8 mouse cellular contexts compared by ENCODE assay signal in the genomic region with DNA sequence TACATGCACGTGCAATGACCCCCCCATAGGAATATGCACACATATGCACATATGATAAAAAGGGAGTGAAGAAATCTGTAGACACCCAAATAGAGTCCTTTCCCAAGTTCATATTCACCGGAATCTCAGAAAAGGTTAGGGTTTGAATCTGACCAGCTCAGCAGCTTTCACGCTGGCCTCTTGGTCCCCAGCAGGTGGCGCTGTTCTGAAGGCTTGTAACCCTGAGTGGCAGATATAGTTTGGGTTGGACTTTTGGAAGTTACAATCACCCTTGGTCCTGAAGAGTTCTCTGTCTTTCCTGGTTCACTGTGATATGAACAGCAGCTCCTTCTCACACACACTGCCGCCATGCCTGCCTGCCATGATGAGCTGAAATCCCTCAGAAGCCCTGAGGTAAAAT. TPM values are rescaled to one million over a fixed set of nuclear protein-coding genes. Genes with fewer than 3 reads are reported as not detected.
A peak's percentile ranks its signal among the peaks of the same experiment; 100 is the strongest.
DNase-seq lines count a peak whose midpoint lies in the region; ATAC-seq and TF ChIP-seq lines count a peak whose summit lies in the region.

No protein-coding gene starts in this region.

- no peak overlapping the region for H3K27ac ChIP-seq in liver, embryonic 14.5 days

- H3K4me2 ChIP-seq in liver, embryonic 14.5 days (ENCODE audit: low read depth), result no peak overlapping the region

- H3K36me3 ChIP-seq in liver, embryonic 14.5 days (replicated peaks; ENCODE audit: control insufficient read depth, insufficient read depth, low read depth), result no peaks in the 10 kb centered on the region

- no peaks in the 10 kb centered on the region for H3K4me1 ChIP-seq in liver, embryonic 14.5 days (replicated peaks; ENCODE audit: control insufficient read depth in 2 of 2, insufficient read depth in 2 of 2, low read length in 1 of 2)

- TF ChIP-seq CTCF in Patski (IDR thresholded peaks at IDR 0.05), result peak; percentile 72
- peak; percentile 74 for TF ChIP-seq CTCF in liver, embryonic 14.5 days (IDR thresholded peaks at IDR 0.05; ENCODE audit: low read depth)

- intact Hi-C loops in heart, postnatal 14 days (cut with DNase I), result no loop called here

- no peaks in the 10 kb centered on the region for H3K9me3 ChIP-seq in liver, embryonic 14.5 days (ENCODE audit: control insufficient read depth, low read length)

- POLR2A ChIA-PET in Patski (lab: Charles Lee), result no interaction called here

- WGBS in liver, embryonic 14.5 days (ENCODE audit: insufficient replicate concordance), result 43% methylated on average over 5 of the region's 5 CpGs

- TF ChIP-seq EP300 in liver, embryonic 14.5 days (IDR thresholded peaks at IDR 0.05; ENCODE audit: low read depth), result no peak

- CTCF ChIA-PET in Patski (lab: Charles Lee), result interaction anchor here (0.7 kb wide), 1 partner anchor 10 kb away, joined by 3 read pairs; no protein-coding TSS in a partner anchor

- in situ Hi-C loops in Patski (cut with MboI; ENCODE audit: low pct_unique_long_range_greater_than_20kb), result no loop called here

- no peak for ATAC-seq in Patski
- no peak for ATAC-seq in liver, embryonic 14.5 days (ENCODE audit: insufficient read depth)
- no peak for ATAC-seq in inflammation-experienced regulatory T-cells, adult 6 months
- no peak for ATAC-seq in cerebellum, adult (ENCODE audit: insufficient number of reproducible peaks, low FRiP score, low TSS enrichment)

- no peaks in the 10 kb centered on the region for H3K27me3 ChIP-seq in Patski
- H3K27me3 ChIP-seq in liver, embryonic 14.5 days (ENCODE audit: control insufficient read depth, insufficient read depth, low read length), result no peaks in the 10 kb centered on the region

- H3K9ac ChIP-seq in liver, embryonic 14.5 days (replicated peaks), result no peak overlapping the region

- H3K4me3 ChIP-seq in liver, embryonic 14.5 days (ENCODE audit: insufficient read depth in 1 of 2, low read depth in 2 of 2, low read length in 2 of 2), result no peak overlapping the region

- peak; percentile 10 to 12 for DNase-seq in heart, postnatal 14 days
- no peak for DNase-seq in heart, postnatal 4 days
- peak; percentile 50 for DNase-seq in A20 (ENCODE audit: low read depth, low spot score)
- DNase-seq in Patski (ENCODE audit: low read depth, low spot score), result no peak
- no peak for DNase-seq in liver, embryonic 14.5 days (ENCODE audit: low read depth in 3 of 3, low spot score in 3 of 3)
- no peak for DNase-seq in gastrocnemius, adult 8-10 months (ENCODE audit: low spot score in 2 of 2)

RNA-seq across cellular contexts. Expression of a gene that starts 24.1 kb away (rescaled TPM):
- total RNA-seq in heart, postnatal 14 days (2021), result 1 to 10 TPM in 1 of 2 experiments, under 1 TPM in 1; 0.41 to 2.0 TPM
- total RNA-seq in heart, postnatal 4 days (2021), result under 1 TPM; 0.14 to 0.38 TPM
- polyA plus RNA-seq in Patski (2021), result not detected
- polyA plus RNA-seq in liver, embryonic 14.5 days (2012; rRNA removed), result 0.26 and 0.27 TPM in 2 replicates
- 0.06 TPM in 1 of 2 replicates, not detected in the other for polyA plus RNA-seq in liver, embryonic 14.5 days (2014; fragmentation: Nextera tagmentation; extraction: Ambion mirVana)
- 10 to 100 TPM; 43.2 to 53.9 (median 51.8) TPM for polyA plus RNA-seq in inflammation-experienced regulatory T-cells, adult 6 months (2017; shearing (Covaris generic))
- total RNA-seq in gastrocnemius, adult 8-10 months (2022), result 1 to 10 TPM in 1 of 4 experiments, under 1 TPM in 3; 0.19 to 1.3 (median 0.64) TPM

Comparison
In these comparisons a context has a peak if more than half of its experiments do, and no peak if none do; other contexts are left out.
1. DNase-seq: peak in heart, postnatal 14 days (2 of 2) and A20 (single experiment); none in heart, postnatal 4 days (single experiment), Patski (single experiment), liver, embryonic 14.5 days (0 of 3) and gastrocnemius, adult 8-10 months (0 of 2).